Mouse (Mus musculus): Measurements from ENCODE around the gene Gm13762. TPM values are rescaled to one million over a fixed set of nuclear protein-coding genes. Genes with fewer than 3 reads are reported as not detected.

Gene Gm13762
- polyA plus RNA-seq (2012; fragmentation: generic; extraction: Trizol): not detected

DNA sequence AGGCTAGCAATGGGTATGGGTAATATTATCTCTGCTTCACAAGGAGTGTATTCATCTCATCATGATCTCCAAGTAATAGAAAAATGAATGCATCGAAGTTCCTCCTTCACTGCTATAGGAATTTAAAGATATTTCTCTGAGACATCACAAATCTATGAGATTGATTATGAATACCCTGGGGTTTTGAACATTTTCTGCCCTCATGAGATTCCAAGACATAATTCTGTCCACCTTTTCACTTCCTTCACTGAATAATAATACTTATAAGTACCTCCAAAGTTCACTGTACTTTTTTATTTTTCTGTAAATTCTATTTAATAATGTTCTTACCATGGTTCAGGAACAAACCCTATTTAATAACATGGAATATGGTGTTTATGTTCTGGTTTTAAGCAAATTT lies at the start of gene Gm13762:
Gm13762 (minus strand) TSS at position 101 of the 400 bp plus-strand sequence.

DNA sequence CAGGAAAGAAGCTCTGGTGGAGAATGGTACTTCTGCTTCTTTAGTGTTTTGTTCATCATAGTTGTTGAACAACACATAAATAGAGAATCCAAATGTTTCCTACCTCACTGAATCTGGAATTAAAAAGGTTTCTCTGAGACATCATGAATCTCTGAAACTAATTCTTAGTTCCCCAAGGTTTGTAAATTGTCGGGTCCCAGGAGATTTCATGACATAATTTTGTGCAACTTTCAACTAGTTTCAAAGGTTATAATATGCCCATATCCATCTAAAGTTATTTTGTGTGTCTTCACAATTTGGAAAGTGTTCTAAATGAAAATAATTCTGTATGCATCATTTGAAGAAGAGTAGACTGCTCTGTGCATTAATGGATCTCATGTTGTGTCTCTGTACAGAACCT lies 38.2 kb upstream of the Gm13762 start, which contains the start of gene Olfr1216:
Olfr1216 (minus strand) TSS at position 101 of the 400 bp plus-strand sequence.

DNA sequence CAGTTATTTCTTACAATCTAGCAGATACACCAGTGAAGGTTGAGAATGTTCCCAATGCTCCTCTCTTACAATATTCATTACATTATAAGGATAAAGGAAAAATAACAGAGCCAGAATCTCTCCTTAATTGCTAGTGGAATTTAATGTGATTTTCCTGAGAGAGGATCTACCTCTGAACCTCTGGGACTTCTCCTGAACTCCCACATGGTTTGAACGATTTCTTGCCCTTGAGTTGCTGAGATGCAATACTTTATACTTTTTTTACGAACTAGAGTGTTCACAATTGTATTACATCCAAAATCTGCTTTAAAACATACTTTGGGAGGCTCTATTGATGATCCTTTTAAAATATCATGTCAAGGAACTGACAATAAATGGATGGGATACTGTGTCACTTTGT lies 26.8 kb upstream of the Gm13762 start, which contains the start of gene Olfr1215:
Olfr1215 (minus strand) TSS at position 101 of the 400 bp plus-strand sequence.

DNA sequence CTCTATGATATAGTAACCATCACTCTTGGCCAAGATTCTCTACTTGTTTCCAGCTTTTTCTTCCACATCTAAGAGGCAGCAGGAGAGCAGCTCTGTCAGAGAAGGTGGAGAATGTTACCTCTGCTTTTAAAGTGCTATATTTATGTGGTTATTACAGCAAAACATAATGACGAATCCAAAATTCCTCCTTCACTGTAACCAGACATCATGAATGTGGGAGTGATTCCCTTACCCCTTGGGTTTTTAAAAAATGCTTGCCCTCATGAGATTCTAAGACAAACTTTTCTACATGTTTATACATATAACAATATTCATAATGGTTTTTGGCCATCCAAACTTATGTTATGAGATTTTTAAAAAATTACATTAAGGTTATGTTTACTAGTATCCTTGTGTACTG lies 12.5 kb upstream of the Gm13762 start, which contains the start of gene Olfr1214:
Olfr1214 (minus strand) TSS at position 101 of the 400 bp plus-strand sequence.

DNA sequence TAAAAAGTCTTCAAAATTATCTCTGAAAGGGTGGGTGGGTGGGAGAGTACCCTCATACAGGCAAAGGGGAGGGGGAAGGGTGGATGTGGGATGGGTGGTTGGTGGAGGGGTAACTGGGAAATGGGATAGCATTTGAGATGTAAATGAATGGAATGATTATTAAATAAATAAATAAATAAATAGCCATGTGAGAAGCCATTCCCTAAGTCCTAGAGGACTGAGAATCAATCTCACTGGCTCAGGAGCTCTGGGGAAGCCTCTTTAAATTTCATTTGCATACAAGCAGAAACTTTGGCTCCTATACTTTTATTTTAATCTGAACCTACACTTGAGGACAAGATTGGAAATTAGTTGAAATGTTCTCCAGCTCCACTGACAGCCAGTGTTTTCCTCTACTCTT lies 26.4 kb downstream of the Gm13762 start, which contains the start of gene Olfr1212:
Olfr1212 (plus strand) TSS at position 301 of the 400 bp plus-strand sequence.

DNA sequence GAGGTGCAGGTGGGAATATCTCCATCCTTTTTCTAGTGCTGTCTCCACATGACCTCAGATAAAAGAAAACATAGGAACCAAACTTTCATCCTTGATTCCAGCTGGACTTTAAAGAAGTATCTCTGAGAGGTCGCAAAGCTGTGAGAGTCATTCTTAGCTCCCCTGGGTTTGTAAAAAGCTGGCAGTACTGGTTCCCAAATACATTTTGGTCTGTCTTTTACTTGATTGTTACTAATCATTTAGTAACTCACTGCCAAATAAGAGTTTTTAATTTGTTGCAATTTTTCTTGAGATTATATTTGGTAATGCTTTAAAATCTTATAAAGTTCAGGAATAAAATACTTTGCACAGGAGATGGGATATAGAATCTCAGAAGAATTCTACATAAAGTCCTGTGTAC lies 42.1 kb downstream of the Gm13762 start, which contains the start of gene Olfr1211:
Olfr1211 (minus strand) TSS at position 101 of the 400 bp plus-strand sequence.

Other genes with a start within 250 kb of the Gm13762 start
- gene Olfr1197, start 247.9 kb downstream of the Gm13762 start, polyA plus RNA-seq (2012; fragmentation: generic; extraction: Trizol): not detected
- not detected for gene Olfr1198, start 228.9 kb downstream of the Gm13762 start, polyA plus RNA-seq (2012; fragmentation: generic; extraction: Trizol)
- not detected for gene Olfr1199, start 219.8 kb downstream of the Gm13762 start, polyA plus RNA-seq (2012; fragmentation: generic; extraction: Trizol)
- gene Olfr1200, start 209.8 kb downstream of the Gm13762 start, polyA plus RNA-seq (2012; fragmentation: generic; extraction: Trizol): not detected
- not detected for gene Olfr1201, start 187.2 kb downstream of the Gm13762 start, polyA plus RNA-seq (2012; fragmentation: generic; extraction: Trizol)
- not detected for gene Olfr1202, start 165.8 kb downstream of the Gm13762 start, polyA plus RNA-seq (2012; fragmentation: generic; extraction: Trizol)
- not detected for gene Olfr1205, start 150.5 kb downstream of the Gm13762 start, polyA plus RNA-seq (2012; fragmentation: generic; extraction: Trizol)
- not detected for gene Olfr1204, start 131.0 kb downstream of the Gm13762 start, polyA plus RNA-seq (2012; fragmentation: generic; extraction: Trizol)
- not detected for gene Olfr1206, start 117.0 kb downstream of the Gm13762 start, polyA plus RNA-seq (2012; fragmentation: generic; extraction: Trizol)
- not detected for gene Olfr1208, start 78.0 kb downstream of the Gm13762 start, polyA plus RNA-seq (2012; fragmentation: generic; extraction: Trizol)
- gene Olfr1209, start 65.1 kb downstream of the Gm13762 start, polyA plus RNA-seq (2012; fragmentation: generic; extraction: Trizol): not detected
- not detected for gene Olfr1211, start 42.2 kb downstream of the Gm13762 start, polyA plus RNA-seq (2012; fragmentation: generic; extraction: Trizol)
- gene Olfr1212, start 26.3 kb downstream of the Gm13762 start, polyA plus RNA-seq (2012; fragmentation: generic; extraction: Trizol): not detected
- not detected for gene Olfr1214, start 12.4 kb upstream of the Gm13762 start, polyA plus RNA-seq (2012; fragmentation: generic; extraction: Trizol)
- not detected for gene Olfr1215, start 26.7 kb upstream of the Gm13762 start, polyA plus RNA-seq (2012; fragmentation: generic; extraction: Trizol)
- gene Olfr1216, start 38.1 kb upstream of the Gm13762 start, polyA plus RNA-seq (2012; fragmentation: generic; extraction: Trizol): not detected
- not detected for gene Olfr1217, start 51.8 kb upstream of the Gm13762 start, polyA plus RNA-seq (2012; fragmentation: generic; extraction: Trizol)
- not detected for gene Olfr1218, start 80.9 kb upstream of the Gm13762 start, polyA plus RNA-seq (2012; fragmentation: generic; extraction: Trizol)
- gene Olfr1219, start 103.2 kb upstream of the Gm13762 start, polyA plus RNA-seq (2012; fragmentation: generic; extraction: Trizol): not detected
- gene Olfr1220, start 126.6 kb upstream of the Gm13762 start, polyA plus RNA-seq (2012; fragmentation: generic; extraction: Trizol): not detected
- gene Olfr1221, start 137.0 kb upstream of the Gm13762 start, polyA plus RNA-seq (2012; fragmentation: generic; extraction: Trizol): not detected
- gene Olfr1222, start 152.8 kb upstream of the Gm13762 start, polyA plus RNA-seq (2012; fragmentation: generic; extraction: Trizol): not detected
- gene Olfr1223, start 171.3 kb upstream of the Gm13762 start, polyA plus RNA-seq (2012; fragmentation: generic; extraction: Trizol): not detected
- not detected for gene Olfr1224-ps1, start 183.8 kb upstream of the Gm13762 start, polyA plus RNA-seq (2012; fragmentation: generic; extraction: Trizol)
- gene Olfr1225, start 194.4 kb upstream of the Gm13762 start, polyA plus RNA-seq (2012; fragmentation: generic; extraction: Trizol): not detected
- not detected for gene Olfr1226, start 219.8 kb upstream of the Gm13762 start, polyA plus RNA-seq (2012; fragmentation: generic; extraction: Trizol)

All from C3H10T1/2 (cell line).